Comparison of ENCODE assay signal across 29 mouse cellular contexts in the genomic region with DNA sequence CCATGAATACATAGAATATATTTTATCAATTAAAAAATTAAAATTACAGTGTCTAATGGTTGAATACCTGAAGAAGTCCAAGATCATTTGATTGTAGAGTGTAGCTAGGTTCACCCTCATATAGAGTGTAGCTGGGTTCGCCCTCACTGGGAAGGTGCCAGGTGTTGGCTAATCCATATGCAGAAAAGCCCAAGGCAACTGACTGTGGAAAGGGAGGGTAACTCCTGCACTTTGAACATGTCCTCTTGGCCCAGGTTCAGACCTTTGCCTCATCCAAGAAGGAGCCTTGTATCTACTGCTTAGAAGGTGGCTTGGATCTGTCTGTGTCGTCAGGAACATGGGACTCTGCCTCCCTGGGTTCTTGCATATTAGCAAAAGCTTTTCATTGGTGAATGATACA. TPM values are rescaled to one million over a fixed set of nuclear protein-coding genes. Genes with fewer than 3 reads are reported as not detected.
DNase-seq lines count a peak whose midpoint lies in the region; ATAC-seq and TF ChIP-seq lines count a peak whose summit lies in the region.
"Had no signal": no experiment of that assay in that cellular context is flagged by ENCODE, and none has a peak within 500 bp of the region (broad histone marks: within the 10 kb centered on the region; RNA-seq: fewer than 3 reads in every experiment).

No protein-coding gene starts in this region.

- H3K4me3 ChIP-seq in heart, embryonic 16.5 days (ENCODE audit: low read length), result no peak overlapping the region
- H3K4me3 ChIP-seq in liver, postnatal 0 days (ENCODE audit: low read depth, low read length), result no peak overlapping the region
- no peak overlapping the region for H3K4me3 ChIP-seq in intestine, postnatal 0 days (ENCODE audit: low read depth, low read length)
- H3K4me3 ChIP-seq: embryonic facial prominence, embryonic 13.5 days; heart, embryonic 12.5 days; hindbrain, embryonic 12.5 days; intestine, embryonic 15.5 days; limb, embryonic 13.5 days; liver, embryonic 12.5 days; neural tube, embryonic 15.5 days; stomach, embryonic 15.5 days had no signal

- no peak overlapping the region for H3K4me2 ChIP-seq in heart, embryonic 16.5 days (ENCODE audit: low read depth, low read length)
- no peak overlapping the region for H3K4me2 ChIP-seq in liver, postnatal 0 days (ENCODE audit: low read depth, low read length)
- H3K4me2 ChIP-seq in intestine, postnatal 0 days (replicated peaks; ENCODE audit: low read depth), result no peak overlapping the region
- H3K4me2 ChIP-seq: embryonic facial prominence, embryonic 13.5 days; hindbrain, embryonic 12.5 days; intestine, embryonic 15.5 days; limb, embryonic 13.5 days; liver, embryonic 12.5 days; neural tube, embryonic 15.5 days; stomach, embryonic 15.5 days had no signal

- TF ChIP-seq EP300 in liver, postnatal 0 days (IDR thresholded peaks at IDR 0.05; ENCODE audit: low read depth), result no peak

- H3K36me3 ChIP-seq in heart, embryonic 16.5 days (ENCODE audit: control insufficient read depth, insufficient read depth), result no peaks in the 10 kb centered on the region
- H3K36me3 ChIP-seq in liver, postnatal 0 days (replicated peaks; ENCODE audit: insufficient read depth, low read length), result no peaks in the 10 kb centered on the region
- H3K36me3 ChIP-seq in intestine, postnatal 0 days (ENCODE audit: control insufficient read depth, insufficient read depth), result no peaks in the 10 kb centered on the region
- H3K36me3 ChIP-seq: embryonic facial prominence, embryonic 13.5 days; heart, embryonic 12.5 days; hindbrain, embryonic 12.5 days; intestine, embryonic 15.5 days; limb, embryonic 13.5 days; liver, embryonic 12.5 days; neural tube, embryonic 15.5 days; stomach, embryonic 15.5 days had no signal

- peaks cover 29% of the 10 kb centered on the region for H3K4me1 ChIP-seq in heart, embryonic 16.5 days (ENCODE audit: control insufficient read depth, insufficient read depth, low read length)
- peaks cover 4% of the 10 kb centered on the region; the same call in 1 of the 2 replicates for H3K4me1 ChIP-seq in liver, postnatal 0 days (ENCODE audit: insufficient read depth)
- no peaks in the 10 kb centered on the region for H3K4me1 ChIP-seq in intestine, postnatal 0 days (replicated peaks; ENCODE audit: control insufficient read depth, insufficient read depth, low read length)
- H3K4me1 ChIP-seq: embryonic facial prominence, embryonic 13.5 days; hindbrain, embryonic 12.5 days; intestine, embryonic 15.5 days; liver, embryonic 12.5 days; neural tube, embryonic 15.5 days; stomach, embryonic 15.5 days had no signal

- no peak for ATAC-seq in heart, embryonic 16.5 days (replicated peaks; ENCODE audit: extremely low read depth, insufficient read depth, low FRiP score)
- no peak for ATAC-seq in liver, postnatal 0 days
- no peak for ATAC-seq in intestine, postnatal 0 days
- ATAC-seq: CD4-positive, CD25-positive, alpha-beta regulatory T cell, adult 4 months; forebrain, embryonic 16.5 days; hindbrain, postnatal 0 days; intestine, embryonic 15.5 days; liver, embryonic 12.5 days had no signal

- H3K27me3 ChIP-seq in heart, embryonic 16.5 days (ENCODE audit: control insufficient read depth, insufficient read depth, low read length), result no peaks in the 10 kb centered on the region
- no peaks in the 10 kb centered on the region for H3K27me3 ChIP-seq in liver, postnatal 0 days (ENCODE audit: insufficient read depth, low read length)
- no peaks in the 10 kb centered on the region for H3K27me3 ChIP-seq in intestine, postnatal 0 days (replicated peaks; ENCODE audit: control insufficient read depth, insufficient read depth, low read length)
- H3K27me3 ChIP-seq: embryonic facial prominence, embryonic 13.5 days; heart, embryonic 12.5 days; hindbrain, embryonic 12.5 days; intestine, embryonic 15.5 days; limb, embryonic 13.5 days; liver, embryonic 12.5 days; neural tube, embryonic 15.5 days; stomach, embryonic 15.5 days had no signal

- no peak overlapping the region for H3K9ac ChIP-seq in heart, embryonic 16.5 days (ENCODE audit: low read length)
- no peak overlapping the region for H3K9ac ChIP-seq in liver, postnatal 0 days (replicated peaks)
- H3K9ac ChIP-seq in intestine, postnatal 0 days (ENCODE audit: low read depth, low read length), result no peak overlapping the region
- H3K9ac ChIP-seq: embryonic facial prominence, embryonic 13.5 days; heart, embryonic 12.5 days; hindbrain, embryonic 12.5 days; intestine, embryonic 15.5 days; limb, embryonic 13.5 days; liver, embryonic 12.5 days; neural tube, embryonic 15.5 days; stomach, embryonic 15.5 days had no signal

- DNase-seq in heart, postnatal 25 days (ENCODE audit: low spot score), result no peak
- DNase-seq in liver, postnatal 0 days, result peak; percentile 4
- DNase-seq in liver, result no peak
- peak; percentile 73 to 82 for DNase-seq in kidney, adult 8-10 months
- peak; percentile 80 to 88 for DNase-seq in kidney, postnatal 25 days
- DNase-seq: adrenal gland, postnatal 25 days; cerebellum, adult 11-12 months; cerebellum, adult 9-11 months; heart, postnatal 36 days; layer of hippocampus, adult 9-11 months; lung, adult 18-20 months; lung, postnatal 10 days; midbrain, embryonic 14.5 days; right cerebral cortex, postnatal 25 days; thymus, adult 18-20 months; thymus, postnatal 25 days had no signal

- no peaks in the 10 kb centered on the region for H3K9me3 ChIP-seq in heart, embryonic 16.5 days (replicated peaks; ENCODE audit: control insufficient read depth, low read length)
- H3K9me3 ChIP-seq in liver, postnatal 0 days (ENCODE audit: low read length), result no peaks in the 10 kb centered on the region
- H3K9me3 ChIP-seq in intestine, postnatal 0 days (ENCODE audit: control insufficient read depth), result no peaks in the 10 kb centered on the region
- H3K9me3 ChIP-seq: embryonic facial prominence, embryonic 13.5 days; heart, embryonic 12.5 days; hindbrain, embryonic 12.5 days; intestine, embryonic 15.5 days; limb, embryonic 13.5 days; liver, embryonic 12.5 days; neural tube, embryonic 15.5 days; stomach, embryonic 15.5 days had no signal

- intact Hi-C loops in heart, postnatal 25 days (cut with DNase I), result no loop called here

- peak overlapping the region; percentile 17; the same call in 1 of the 2 replicates for H3K27ac ChIP-seq in heart, embryonic 16.5 days (ENCODE audit: low read length)
- H3K27ac ChIP-seq in liver, postnatal 0 days (ENCODE audit: low read depth), result no peak overlapping the region
- no peak overlapping the region for H3K27ac ChIP-seq in intestine, postnatal 0 days (ENCODE audit: low read depth, low read length)
- H3K27ac ChIP-seq: embryonic facial prominence, embryonic 13.5 days; hindbrain, embryonic 12.5 days; hindbrain, postnatal 0 days; intestine, embryonic 15.5 days; limb, embryonic 13.5 days; liver, embryonic 12.5 days; neural tube, embryonic 15.5 days; stomach, embryonic 15.5 days had no signal

- no peak for TF ChIP-seq CTCF in liver, postnatal 0 days (IDR thresholded peaks at IDR 0.05; ENCODE audit: low read depth)
- no peak for TF ChIP-seq CTCF in intestine, postnatal 0 days (IDR thresholded peaks at IDR 0.05; ENCODE audit: low read depth)

- WGBS in heart, embryonic 16.5 days, result 83% methylated on average over 2 of the region's 2 CpGs
- 89% methylated on average over 2 of the region's 2 CpGs for WGBS in liver, postnatal 0 days (ENCODE audit: insufficient replicate concordance)
- 94% methylated on average over 2 of the region's 2 CpGs for WGBS in intestine, postnatal 0 days

RNA-seq across cellular contexts. Expression of gene Igf1r, which starts 34.9 kb away (rescaled TPM):
- polyA plus RNA-seq in heart, embryonic 16.5 days (2015; fragmentation: Nextera tagmentation; extraction: Ambion mirVana), result 16.4 and 18.4 TPM in 2 replicates
- total RNA-seq in heart, postnatal 25 days (2021), result 10 to 100 TPM; 12.7 to 18.8 TPM
- polyA plus RNA-seq in liver, postnatal 0 days (2015; fragmentation: Nextera tagmentation; extraction: Ambion mirVana), result 2.7 and 2.9 TPM in 2 replicates
- polyA plus RNA-seq in intestine, postnatal 0 days (2015; fragmentation: Nextera tagmentation; extraction: Ambion mirVana), result 5.3 and 6.4 TPM in 2 replicates

Comparison
In these comparisons a context has a peak if more than half of its experiments do, and no peak if none do; other contexts are left out.
1. DNase-seq: peak in liver, postnatal 0 days (single experiment), kidney, adult 8-10 months (2 of 2) and kidney, postnatal 25 days (2 of 2); none in heart, postnatal 25 days (single experiment) and liver (single experiment).